Mouse (Mus musculus) heart, embryonic 15.5 days (tissue): ENCODE data around the gene Srxn1. TPM values are rescaled to one million over a fixed set of nuclear protein-coding genes. Genes with fewer than 3 reads are reported as not detected.

Experiments
- ATAC-seq: fragments of 200-750 bp; cut with Nextera tagmentation; replicated peaks from 2 replicates; pipeline ENCODE4 v1.8.0; 2017; ENCODE audit warnings: low read depth, moderate TSS enrichment; ENCODE audit not compliant: insufficient number of reproducible peaks, insufficient read depth, low FRiP score
- H3K27ac ChIP-seq: fragments of 300-500 bp; sonication (generic); 2 replicates; pipeline ENCODE4 v1.5.1; 2015; ENCODE audit warnings: mild to moderate bottlenecking, inconsistent platforms
- H3K27me3 ChIP-seq: fragments of 300-500 bp; sonication (generic); 2 replicates; pipeline ENCODE4 v1.6.1; 2015; ENCODE audit warnings: inconsistent platforms
- H3K36me3 ChIP-seq: fragments of 300-500 bp; sonication (generic); 2 replicates; pipeline ENCODE4 v1.6.1; 2015; ENCODE audit warnings: mild to moderate bottlenecking, inconsistent platforms
- H3K4me1 ChIP-seq: fragments of 300-500 bp; sonication (generic); replicated peaks from 2 replicates; pipeline ENCODE4 v1.6.1; 2015; ENCODE audit warnings: inconsistent platforms
- H3K4me2 ChIP-seq: fragments of 300-500 bp; sonication (generic); 2 replicates; pipeline ENCODE4 v1.6.1; 2015; ENCODE audit warnings: inconsistent platforms, mild to moderate bottlenecking, moderate library complexity
- H3K4me3 ChIP-seq: fragments of 300-500 bp; sonication (generic); 2 replicates; pipeline ENCODE4 v1.5.1; 2015; ENCODE audit warnings: mild to moderate bottlenecking, inconsistent platforms
- H3K9ac ChIP-seq: fragments of 300-500 bp; sonication (generic); 2 replicates; pipeline ENCODE4 v1.6.1; 2015; ENCODE audit warnings: mild to moderate bottlenecking, inconsistent platforms
- H3K9me3 ChIP-seq: fragments of 300-500 bp; sonication (generic); replicated peaks from 2 replicates; pipeline ENCODE4 v1.6.1; 2016; ENCODE audit warnings: inconsistent platforms
- WGBS: fragments of 180-500 bp; shearing (Covaris S2); methylation state at CpG from one replicate; pipeline ENCODE4 v1.1.7; 2015; ENCODE audit warnings: mixed read lengths; 5-methylcytosine and 5-hydroxymethylcytosine counted together
- polyA plus RNA-seq: library from polyadenylated mRNA; unstranded; fragments of >200 nt; fragmentation: Nextera tagmentation; extraction: Ambion mirVana; gene quantifications from 2 replicates; pipeline ENCODE4 v1.2.1, GENCODE M21; 2015

Srxn1 gene
- polyA plus RNA-seq, 1 experiment from 2014 or later, result 5.3 TPM

DNA sequence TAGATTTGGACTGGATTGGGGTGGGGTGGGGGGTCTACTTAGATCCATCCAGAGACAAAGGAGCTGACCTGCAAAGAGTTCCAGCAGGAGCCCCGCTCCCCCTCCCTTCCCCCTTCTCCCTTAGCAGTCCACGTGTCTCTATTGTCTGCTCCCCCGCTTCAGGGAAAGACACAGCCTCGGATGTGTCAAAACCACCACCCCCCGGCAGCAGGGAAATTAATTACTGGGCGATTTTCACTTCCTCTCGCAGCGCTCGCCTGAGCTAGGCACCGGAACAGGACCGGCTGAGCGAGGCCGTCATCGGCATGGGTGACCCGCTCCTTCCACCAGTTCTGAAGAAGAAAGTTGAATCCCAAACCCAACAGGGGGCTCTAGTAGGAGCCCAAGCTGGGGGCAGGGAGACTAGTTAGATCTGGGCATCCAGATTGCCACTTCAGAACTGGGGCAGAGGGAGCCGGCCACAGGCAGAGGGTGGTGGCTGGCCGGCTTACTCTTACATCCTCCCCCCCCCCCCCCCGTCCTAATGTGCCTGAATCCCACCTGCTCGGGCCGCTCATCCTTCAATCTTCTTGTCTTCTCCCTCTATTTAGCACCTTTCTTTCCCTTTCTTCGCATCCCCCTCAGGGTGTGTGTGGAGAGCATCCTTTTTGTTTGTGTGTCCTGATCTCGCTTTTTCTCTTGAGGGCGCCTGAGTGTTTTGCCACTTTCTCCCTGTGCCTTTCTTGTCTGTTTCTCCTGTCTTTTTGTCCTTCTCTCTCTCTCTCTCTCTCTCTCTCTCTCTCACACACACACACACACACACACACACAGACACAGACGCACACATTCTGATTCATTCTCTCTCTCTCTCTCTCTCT lies 24.4 kb upstream of the Srxn1 start, which contains the start of gene Scrt2:
Gene Scrt2 (plus strand): TSS at position 845 of the 857 bp plus-strand sequence.
- WGBS, result 1% methylated on average over 24 of the region's 24 CpGs
- no peak for ATAC-seq

DNA sequence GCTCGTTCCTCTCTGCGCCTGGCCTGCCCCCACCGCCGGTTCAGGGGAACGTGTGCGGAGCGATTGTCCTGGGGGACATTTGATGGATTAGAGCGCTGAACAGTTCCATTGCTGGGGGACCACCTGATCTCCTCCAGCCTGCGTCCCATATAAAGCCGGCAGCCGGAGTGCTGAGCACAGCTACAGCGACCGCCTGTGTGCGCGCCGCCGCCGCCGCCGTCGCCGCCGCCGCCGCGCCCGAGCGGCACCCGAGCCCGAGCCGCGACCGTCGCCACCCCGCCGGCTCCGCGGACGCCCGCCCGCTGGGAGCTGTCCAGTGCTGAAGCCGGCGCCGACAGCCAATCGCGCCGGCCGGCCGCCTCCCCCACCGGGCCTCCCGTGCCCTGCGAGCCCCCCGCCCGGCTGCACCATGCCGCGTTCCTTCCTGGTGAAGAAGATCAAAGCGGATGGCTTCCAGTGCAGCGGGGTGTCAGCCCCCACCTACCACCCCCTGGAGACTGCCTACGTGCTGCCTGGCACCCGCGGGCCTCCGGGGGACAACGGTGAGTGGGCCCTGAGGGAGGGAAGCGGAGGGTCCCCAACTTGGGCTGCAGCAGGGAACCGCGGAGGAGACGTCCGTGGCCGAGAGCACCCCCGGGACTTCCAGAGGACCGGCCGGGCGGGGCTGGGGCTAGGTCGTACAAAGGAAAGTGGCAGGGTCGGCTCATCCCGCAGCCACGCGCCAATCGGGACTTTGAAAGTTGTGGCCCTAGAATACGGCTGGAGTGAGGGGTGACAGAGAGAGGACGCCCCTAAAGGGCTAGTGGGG lies 23.5 kb upstream of the Srxn1 start:
- no peak overlapping the region for H3K9ac ChIP-seq
- ATAC-seq, result peak; percentile 75
- WGBS, result under 1% methylated on average over 81 of the region's 81 CpGs
- H3K4me2 ChIP-seq, result peak overlapping the region; percentile 70
- no peak overlapping the region for H3K27ac ChIP-seq
- H3K9me3 ChIP-seq, result no peaks in the 10 kb centered on the region
- H3K4me3 ChIP-seq, result peak overlapping the region; percentile 42
- no peaks in the 10 kb centered on the region for H3K36me3 ChIP-seq
- peaks cover 20% of the 10 kb centered on the region for H3K4me1 ChIP-seq
- H3K27me3 ChIP-seq, result peaks cover 86% of the 10 kb centered on the region

More for the DNA sequence above, 24.4 kb upstream of the Srxn1 start, which contains the start of gene Scrt2:
- Histone ChIP-seq H3K27me3 (peaks cover 95% of the 10 kb centered on the region), H3K27ac (no peak within 1 kb of the TSS), H3K36me3 (no peaks in the 10 kb centered on the region), H3K4me1 (peaks cover 17% of the 10 kb centered on the region), H3K9ac (no peak within 1 kb of the TSS), H3K4me2 (peak within 1 kb of the TSS; percentile 70), H3K4me3 (peak within 1 kb of the TSS; percentile 42), H3K9me3 (no peaks in the 10 kb centered on the region)

DNA sequence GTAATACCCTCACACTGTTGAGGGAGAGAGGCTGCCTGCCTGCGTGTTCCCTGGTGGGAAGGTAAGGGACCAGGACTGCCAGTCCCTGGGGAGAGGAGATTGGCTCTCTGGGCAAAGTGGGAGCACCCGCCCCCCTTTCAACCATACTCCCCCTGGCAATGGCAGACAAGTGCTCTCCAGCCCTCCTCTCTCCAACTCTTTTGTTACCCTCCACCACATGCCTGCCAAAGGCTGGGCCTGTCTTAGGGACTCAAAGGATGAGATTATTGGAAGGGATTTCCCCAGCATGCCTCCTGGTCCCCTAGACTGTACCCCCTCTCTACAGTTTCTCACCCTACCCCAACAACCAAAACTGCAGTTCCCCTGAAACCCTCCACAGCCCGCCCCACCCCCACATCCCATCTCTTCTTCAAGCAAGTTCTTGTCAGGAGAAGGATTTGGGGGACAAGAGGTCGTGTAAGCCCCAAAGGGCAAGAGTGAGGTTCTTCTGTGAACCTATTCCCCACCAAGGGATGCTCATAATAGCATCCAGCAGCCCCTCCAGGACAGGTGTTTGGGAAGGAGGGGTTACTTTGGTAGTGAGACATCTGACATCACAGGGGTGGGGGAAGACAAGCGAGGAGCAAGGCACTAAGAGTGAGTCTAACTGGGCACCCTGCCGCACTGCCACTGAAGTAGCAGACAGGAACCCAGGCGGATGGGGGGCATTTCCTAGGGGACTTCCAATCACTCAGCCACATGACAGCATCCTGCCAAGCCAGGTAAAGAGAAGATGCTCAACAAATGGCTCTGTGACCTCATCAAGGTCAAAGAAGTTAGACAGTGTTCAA lies 22.6 kb upstream of the Srxn1 start:
- H3K4me2 ChIP-seq, result peak overlapping the region; percentile 70
- H3K4me1 ChIP-seq, result peaks cover 29% of the 10 kb centered on the region
- no peaks in the 10 kb centered on the region for H3K36me3 ChIP-seq
- no peaks in the 10 kb centered on the region for H3K9me3 ChIP-seq
- no peak overlapping the region for H3K9ac ChIP-seq
- H3K27ac ChIP-seq, result no peak overlapping the region
- peaks cover 77% of the 10 kb centered on the region for H3K27me3 ChIP-seq
- no peak for ATAC-seq
- H3K4me3 ChIP-seq, result peak overlapping the region; percentile 42; the same call in 1 of the 2 replicates
- 22% methylated on average over 7 of the region's 7 CpGs for WGBS

DNA sequence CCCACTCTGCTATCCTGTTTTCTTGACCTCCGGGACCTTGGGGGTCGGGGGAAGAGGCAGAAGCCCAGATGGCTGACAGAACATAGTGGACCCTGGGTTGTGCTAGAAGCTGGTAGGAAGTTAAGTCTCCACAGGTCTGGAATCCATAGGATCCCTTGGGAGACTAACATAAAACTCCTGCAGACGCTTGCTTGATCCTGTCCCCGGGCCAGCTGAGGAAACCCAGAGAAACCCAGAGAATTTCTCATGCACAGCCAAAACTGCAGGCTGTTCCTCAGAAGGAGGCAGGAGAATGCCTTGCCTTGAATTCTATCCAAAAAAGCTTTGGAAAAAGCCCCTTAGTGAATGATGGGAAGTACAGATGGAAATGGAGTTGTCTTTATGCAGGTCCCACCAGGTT lies 21.9 kb upstream of the Srxn1 start:
- Histone ChIP-seq H3K36me3 (no peaks in the 10 kb centered on the region), H3K27me3 (peaks cover 70% of the 10 kb centered on the region), H3K4me2 (no peak overlapping the region), H3K9ac (no peak overlapping the region), H3K4me1 (peaks cover 33% of the 10 kb centered on the region), H3K27ac (no peak overlapping the region), H3K4me3 (no peak overlapping the region), H3K9me3 (no peaks in the 10 kb centered on the region)
- no peak for ATAC-seq
- 57% methylated on average over 4 of the region's 4 CpGs for WGBS

DNA sequence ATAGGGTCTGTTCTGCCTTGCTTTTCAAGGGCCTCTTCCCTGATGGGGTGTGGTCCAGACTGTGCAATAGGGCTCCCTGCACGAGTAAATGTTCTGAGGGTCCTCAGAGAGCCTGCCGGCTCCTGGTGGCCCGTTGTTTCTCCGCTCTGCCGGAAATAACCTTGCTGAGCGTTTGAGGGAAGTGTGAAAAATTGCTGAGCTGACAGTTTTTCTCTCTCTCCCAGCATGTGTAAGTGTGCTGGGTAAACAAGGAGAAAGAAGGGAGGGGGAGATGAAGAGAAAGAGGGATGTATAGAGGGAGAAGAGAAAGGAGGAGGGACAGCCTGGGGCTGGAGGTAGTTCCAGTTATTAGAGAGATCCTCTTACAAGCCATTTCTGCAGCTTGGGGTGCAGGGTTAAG lies 21.0 kb upstream of the Srxn1 start:
- peaks cover 33% of the 10 kb centered on the region for H3K4me1 ChIP-seq
- WGBS, result 49% methylated on average over 6 of the region's 6 CpGs
- no peak overlapping the region for H3K4me3 ChIP-seq
- no peak overlapping the region for H3K27ac ChIP-seq
- H3K4me2 ChIP-seq, result no peak overlapping the region
- no peaks in the 10 kb centered on the region for H3K9me3 ChIP-seq
- H3K36me3 ChIP-seq, result no peaks in the 10 kb centered on the region
- peaks cover 61% of the 10 kb centered on the region for H3K27me3 ChIP-seq
- H3K9ac ChIP-seq, result no peak overlapping the region
- ATAC-seq, result no peak

DNA sequence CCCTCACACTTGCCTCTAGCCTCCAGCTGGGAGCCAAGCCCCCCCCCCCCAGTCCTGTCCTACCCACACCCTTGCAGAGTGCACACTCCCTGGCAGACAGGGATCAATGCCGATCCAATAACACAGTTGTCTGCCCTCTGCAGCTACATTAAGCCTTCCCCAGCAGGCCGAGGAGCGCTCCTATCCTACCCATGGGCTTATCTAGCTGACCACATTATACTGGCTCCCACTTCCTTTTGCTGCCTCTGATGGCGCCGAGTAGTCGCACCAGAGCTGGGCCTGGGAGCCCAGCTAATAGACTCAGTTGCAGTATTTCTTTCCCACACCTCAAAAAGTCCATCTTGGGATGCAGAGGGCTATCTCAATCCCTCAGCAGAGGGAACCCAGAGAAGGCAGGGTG lies 19.9 kb upstream of the Srxn1 start:
- no peak overlapping the region for H3K4me3 ChIP-seq
- no peaks in the 10 kb centered on the region for H3K9me3 ChIP-seq
- WGBS, result 57% methylated on average over 6 of the region's 6 CpGs
- H3K9ac ChIP-seq, result no peak overlapping the region
- H3K27me3 ChIP-seq, result peaks cover 51% of the 10 kb centered on the region
- no peak for ATAC-seq
- peaks cover 33% of the 10 kb centered on the region for H3K4me1 ChIP-seq
- H3K27ac ChIP-seq, result no peak overlapping the region
- H3K36me3 ChIP-seq, result no peaks in the 10 kb centered on the region
- no peak overlapping the region for H3K4me2 ChIP-seq

DNA sequence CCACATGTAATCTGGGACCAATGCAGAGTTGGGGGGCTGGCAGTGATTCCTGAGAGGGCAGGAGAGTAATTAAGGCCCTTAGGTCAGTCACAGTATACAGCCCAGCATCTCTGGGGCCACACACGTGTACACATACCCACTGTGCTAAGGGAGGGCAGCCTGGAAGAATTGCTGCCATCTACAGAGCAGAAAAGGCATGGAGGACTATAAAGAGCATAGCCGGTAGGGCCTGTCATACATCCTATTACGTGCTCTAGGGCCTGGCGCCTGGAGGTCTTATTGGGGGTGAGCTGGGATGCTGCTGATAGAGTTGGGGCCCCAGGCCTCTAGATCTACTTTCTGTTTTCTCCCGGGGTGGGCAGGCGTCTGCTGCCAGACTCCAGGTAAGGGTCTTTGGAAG lies 18.9 kb upstream of the Srxn1 start:
- Histone ChIP-seq H3K4me1 (peaks cover 25% of the 10 kb centered on the region), H3K27ac (no peak overlapping the region), H3K27me3 (peaks cover 52% of the 10 kb centered on the region), H3K4me2 (no peak overlapping the region), H3K9ac (no peak overlapping the region), H3K4me3 (no peak overlapping the region), H3K36me3 (no peaks in the 10 kb centered on the region), H3K9me3 (no peaks in the 10 kb centered on the region)
- WGBS, result 75% methylated on average over 6 of the region's 6 CpGs
- no peak for ATAC-seq

DNA sequence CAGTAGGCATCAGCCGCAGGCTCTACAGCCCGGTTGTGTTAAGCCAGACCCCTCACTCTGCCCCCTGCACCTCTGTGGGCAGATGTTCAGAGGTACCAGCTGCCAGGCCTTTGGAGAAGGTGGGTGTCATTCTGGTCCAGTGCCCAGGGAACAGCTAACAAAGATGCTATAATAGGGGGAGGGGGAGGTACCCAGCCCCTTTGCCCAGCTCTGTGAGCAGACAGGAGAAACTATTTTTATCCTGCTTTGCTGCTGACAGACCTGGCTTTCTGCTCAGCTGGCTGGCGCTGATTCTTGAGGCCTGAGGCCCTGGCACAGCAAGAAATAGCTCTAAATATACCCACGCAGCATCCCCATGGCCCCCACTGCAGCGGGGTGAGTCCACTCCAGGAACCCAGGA lies 18.2 kb upstream of the Srxn1 start:
- Histone ChIP-seq H3K9me3 (no peaks in the 10 kb centered on the region), H3K27ac (peak overlapping the region; percentile 73), H3K9ac (no peak overlapping the region), H3K4me1 (peaks cover 21% of the 10 kb centered on the region), H3K4me3 (no peak overlapping the region), H3K36me3 (no peaks in the 10 kb centered on the region), H3K27me3 (peaks cover 54% of the 10 kb centered on the region), H3K4me2 (no peak overlapping the region)
- 62% methylated on average over 5 of the region's 5 CpGs for WGBS
- no peak; the same call in 1 of the 2 replicates for ATAC-seq

DNA sequence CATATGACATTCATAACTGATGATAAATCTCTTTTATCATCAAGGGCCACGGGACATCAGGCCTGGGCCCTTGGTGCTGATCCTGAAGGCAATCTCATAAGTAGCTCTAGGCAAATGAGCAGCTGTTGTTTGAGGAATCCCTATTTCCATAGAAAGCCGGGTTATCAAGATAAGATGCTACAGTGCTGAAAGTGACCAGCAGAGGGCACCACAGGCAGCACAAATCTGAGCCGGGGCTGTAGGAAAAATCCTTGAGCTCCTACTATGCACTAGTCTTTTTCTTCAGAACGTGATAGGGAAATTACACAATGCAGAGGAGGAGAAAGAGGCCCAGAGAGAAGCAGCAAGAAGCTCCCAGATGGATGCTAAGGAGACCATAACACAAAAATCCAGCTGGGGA lies 16.2 kb upstream of the Srxn1 start:
- no peaks in the 10 kb centered on the region for H3K9me3 ChIP-seq
- H3K4me2 ChIP-seq, result no peak overlapping the region
- H3K4me3 ChIP-seq, result no peak overlapping the region
- no peaks in the 10 kb centered on the region for H3K36me3 ChIP-seq
- peaks cover 54% of the 10 kb centered on the region for H3K27me3 ChIP-seq
- no peak overlapping the region for H3K9ac ChIP-seq
- no peak overlapping the region for H3K27ac ChIP-seq
- no peak for ATAC-seq
- peaks cover 29% of the 10 kb centered on the region for H3K4me1 ChIP-seq
- WGBS, result 15% methylated on average over 4 of the region's 4 CpGs

DNA sequence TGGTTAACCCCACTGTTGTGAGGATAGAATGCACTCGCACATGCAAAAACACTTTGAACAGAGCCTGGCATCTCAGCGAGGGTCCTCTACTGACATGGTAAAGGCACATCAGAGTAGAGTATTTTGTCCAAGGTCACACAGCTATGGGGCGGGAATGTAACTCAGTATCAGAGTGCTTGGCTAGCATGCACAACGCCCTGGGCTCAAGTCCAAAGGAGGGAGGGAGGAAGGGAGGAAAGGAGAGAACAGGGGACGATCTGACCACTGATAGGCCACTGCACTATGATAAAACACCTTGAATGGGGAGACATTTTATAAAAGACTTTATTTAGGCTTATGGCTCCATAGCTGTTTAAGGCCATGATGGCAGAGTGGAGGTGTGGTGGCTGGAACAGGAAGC lies 15.7 kb upstream of the Srxn1 start:
- H3K27ac ChIP-seq, result no peak overlapping the region
- H3K4me1 ChIP-seq, result peaks cover 29% of the 10 kb centered on the region
- peaks cover 54% of the 10 kb centered on the region for H3K27me3 ChIP-seq
- WGBS, result 65% methylated on average over 5 of the region's 5 CpGs
- H3K9ac ChIP-seq, result no peak overlapping the region
- ATAC-seq, result no peak
- no peaks in the 10 kb centered on the region for H3K36me3 ChIP-seq
- H3K4me2 ChIP-seq, result no peak overlapping the region
- H3K4me3 ChIP-seq, result no peak overlapping the region
- H3K9me3 ChIP-seq, result no peaks in the 10 kb centered on the region

DNA sequence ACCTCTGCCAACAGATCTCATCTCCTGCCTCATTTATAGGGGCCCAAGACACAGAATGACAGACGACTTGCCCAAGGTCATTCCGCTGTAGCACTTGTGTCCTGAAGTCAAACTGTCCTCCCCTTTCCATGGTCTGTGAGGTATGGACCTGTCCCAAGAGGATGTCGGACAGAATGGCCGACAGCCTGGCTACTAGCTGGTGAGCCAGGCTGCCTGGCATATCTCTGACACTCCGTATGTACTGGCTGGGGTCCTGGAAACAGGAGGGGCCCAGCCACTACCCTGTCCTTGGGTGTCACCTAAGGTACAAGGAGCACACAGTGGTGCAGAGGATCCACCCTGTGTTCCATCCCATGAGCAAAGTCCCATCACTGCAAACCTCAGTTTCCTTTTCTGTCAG lies 14.8 kb upstream of the Srxn1 start:
- H3K4me1 ChIP-seq, result peaks cover 36% of the 10 kb centered on the region
- peaks cover 54% of the 10 kb centered on the region for H3K27me3 ChIP-seq
- H3K9me3 ChIP-seq, result no peaks in the 10 kb centered on the region
- no peak overlapping the region for H3K9ac ChIP-seq
- H3K27ac ChIP-seq, result no peak overlapping the region
- no peak overlapping the region for H3K4me2 ChIP-seq
- WGBS, result 78% methylated on average over 5 of the region's 5 CpGs
- no peak overlapping the region for H3K4me3 ChIP-seq
- H3K36me3 ChIP-seq, result no peaks in the 10 kb centered on the region
- no peak for ATAC-seq
